Mouse (Mus musculus) erythroblast, embryonic 14.5 days (primary cell): Measurements from ENCODE around the gene Otud7b. TPM values are rescaled to one million over a fixed set of nuclear protein-coding genes. Genes with fewer than 3 reads are reported as not detected.
A peak's percentile ranks its signal among the peaks of the same experiment; 100 is the strongest.

Source experiments
- H3K27me3 ChIP-seq: 2 replicates; pipeline ENCODE4 v1.6.1; 2012; ENCODE audit warnings: inconsistent platforms; ENCODE audit not compliant: control insufficient read depth
- H3K36me3 ChIP-seq: 2 replicates; pipeline ENCODE4 v1.6.1; 2012; ENCODE audit warnings: mild to moderate bottlenecking, inconsistent platforms; ENCODE audit not compliant: control insufficient read depth
- H3K4me1 ChIP-seq: 2 replicates; pipeline ENCODE4 v1.6.1; 2012; ENCODE audit warnings: inconsistent platforms; ENCODE audit not compliant: control insufficient read depth
- H3K4me3 ChIP-seq: replicated peaks from 2 replicates; pipeline ENCODE3; 2012; ENCODE audit warnings: moderate library complexity, mild to moderate bottlenecking, inconsistent platforms
- H3K9me3 ChIP-seq: 2 replicates; pipeline ENCODE4 v1.6.1; 2012; ENCODE audit warnings: low read length, inconsistent platforms, mixed read lengths; ENCODE audit not compliant: control insufficient read depth
- GATA1 ChIP-seq: IDR thresholded peaks from 2 replicates; pipeline ENCODE4 v1.6.1; 2012; ENCODE audit warnings: low read length, inconsistent platforms, mixed read lengths
- TAL1 ChIP-seq: IDR thresholded peaks from 3 replicates; pipeline ENCODE4 v1.6.1; 2012; ENCODE audit warnings: low read length, inconsistent platforms, mixed read lengths
- polyA plus RNA-seq: library from polyadenylated mRNA; stranded (reverse); fragments of >175 nt; gene quantifications from 2 replicates; pipeline ENCODE4 v1.2.3, GENCODE M21; 2012

The Otud7b gene
- polyA plus RNA-seq, 1 experiment: 1.3 TPM

GRCm38 (mm10) chr3:96093509-96093908 is 10.8 kb upstream of the Otud7b start:
- no peak overlapping the region for H3K4me3 ChIP-seq
- H3K9me3 ChIP-seq: no peaks in the 10 kb centered on the region
- H3K36me3 ChIP-seq: no peaks in the 10 kb centered on the region
- no peaks in the 10 kb centered on the region; the same call in 1 of the 2 replicates for H3K27me3 ChIP-seq
- TF ChIP-seq TAL1: no peak
- TF ChIP-seq GATA1: no peak
- H3K4me1 ChIP-seq: peaks cover 11% of the 10 kb centered on the region

- Histone ChIP-seq H3K4me3 (no peak overlapping the region), H3K4me1 (peaks cover 8% of the 10 kb centered on the region), H3K36me3 (no peaks in the 10 kb centered on the region), H3K9me3 (no peaks in the 10 kb centered on the region), H3K27me3 (peaks cover 3% of the 10 kb centered on the region; the same call in 1 of the 2 replicates)
- TF ChIP-seq TAL1 (no peak), GATA1 (no peak)
These were observed 10.1 kb upstream of the Otud7b start for GRCm38 (mm10) chr3:96094203-96094602.

GRCm38 (mm10) chr3:96098168-96098567 is 6.2 kb upstream of the Otud7b start:
- no peaks in the 10 kb centered on the region for H3K36me3 ChIP-seq
- no peak overlapping the region for H3K4me3 ChIP-seq
- peaks cover 8% of the 10 kb centered on the region for H3K27me3 ChIP-seq
- TF ChIP-seq TAL1 (no peak), GATA1 (no peak)
- no peaks in the 10 kb centered on the region for H3K9me3 ChIP-seq
- H3K4me1 ChIP-seq: peaks cover 13% of the 10 kb centered on the region

- Histone ChIP-seq H3K36me3 (no peaks in the 10 kb centered on the region), H3K4me1 (peaks cover 19% of the 10 kb centered on the region), H3K9me3 (no peaks in the 10 kb centered on the region), H3K4me3 (no peak overlapping the region), H3K27me3 (peaks cover 8% of the 10 kb centered on the region)
- TF ChIP-seq GATA1: no peak
- TF ChIP-seq TAL1: no peak
These were observed 5.6 kb upstream of the Otud7b start for GRCm38 (mm10) chr3:96098616-96099267.

- Histone ChIP-seq H3K9me3 (no peaks in the 10 kb centered on the region), H3K36me3 (peaks cover 5% of the 10 kb centered on the region), H3K4me3 (peak overlapping the region; percentile 51), H3K4me1 (peaks cover 43% of the 10 kb centered on the region), H3K27me3 (peaks cover 8% of the 10 kb centered on the region)
- TF ChIP-seq GATA1: no peak
- TF ChIP-seq TAL1: no peak
These were observed 2.0 kb upstream of the Otud7b start for GRCm38 (mm10) chr3:96102100-96102872.

GRCm38 (mm10) chr3:96103901-96104260 is 446 bp upstream of the Otud7b start:
- Histone ChIP-seq H3K9me3 (no peaks in the 10 kb centered on the region), H3K4me1 (peaks cover 54% of the 10 kb centered on the region), H3K27me3 (peaks cover 5% of the 10 kb centered on the region), H3K4me3 (peak overlapping the region; percentile 100), H3K36me3 (peaks cover 17% of the 10 kb centered on the region)
- TF ChIP-seq GATA1 (no peak), TAL1 (no peak)

GRCm38 (mm10) chr3:96105232-96105747 is 963 bp downstream of the Otud7b start:
- Histone ChIP-seq H3K27me3 (peaks cover 5% of the 10 kb centered on the region), H3K4me1 (peaks cover 59% of the 10 kb centered on the region), H3K4me3 (peak overlapping the region; percentile 100), H3K36me3 (peaks cover 26% of the 10 kb centered on the region), H3K9me3 (no peaks in the 10 kb centered on the region)
- TF ChIP-seq GATA1 (no peak), TAL1 (no peak)

GRCm38 (mm10) chr3:96106151-96106550 is 1.8 kb downstream of the Otud7b start:
- no peaks in the 10 kb centered on the region for H3K27me3 ChIP-seq
- TF ChIP-seq TAL1 (no peak), GATA1 (no peak)
- peaks cover 62% of the 10 kb centered on the region for H3K4me1 ChIP-seq

GRCm38 (mm10) chr3:96108315-96108714 is 4.0 kb downstream of the Otud7b start:
- TF ChIP-seq TAL1 (no peak), GATA1 (no peak)
- H3K4me1 ChIP-seq: peaks cover 50% of the 10 kb centered on the region
- no peaks in the 10 kb centered on the region for H3K27me3 ChIP-seq
- H3K36me3 ChIP-seq: peaks cover 39% of the 10 kb centered on the region
- H3K9me3 ChIP-seq: no peaks in the 10 kb centered on the region
- no peak overlapping the region for H3K4me3 ChIP-seq

More at GRCm38 (mm10) chr3:96106151-96106550, 1.8 kb downstream of the Otud7b start:
- H3K9me3 ChIP-seq: no peaks in the 10 kb centered on the region
- peak overlapping the region; percentile 100 for H3K4me3 ChIP-seq
- H3K36me3 ChIP-seq: peaks cover 32% of the 10 kb centered on the region
